Mouse (Mus musculus): ENCODE measurements around the gene Fgfr2. TPM values are rescaled to one million over a fixed set of nuclear protein-coding genes. Genes with fewer than 3 reads are reported as not detected.

Fgfr2 gene
- polyA plus RNA-seq, 1 experiment from 2014 or later: 137 TPM

- Histone ChIP-seq H3K27me3 (no peaks in the 10 kb centered on the region), H3K9ac (no peak overlapping the region), H3K4me1 (no peaks in the 10 kb centered on the region), H3K27ac (replicated peaks) (no peak overlapping the region), H3K4me3 (replicated peaks) (no peak overlapping the region), H3K4me2 (replicated peaks) (no peak overlapping the region), H3K36me3 (peaks cover 12% of the 10 kb centered on the region), H3K9me3 (replicated peaks) (no peaks in the 10 kb centered on the region)
- WGBS: 79% methylated on average over 9 of the region's 9 CpGs
- ATAC-seq (ENCODE audit: insufficient number of reproducible peaks, low FRiP score, low TSS enrichment, low read depth): no peak
Observed at GRCm38 (mm10) chr7:130527306-130527705, 2595.8 kb downstream of the Fgfr2 start.

DNA sequence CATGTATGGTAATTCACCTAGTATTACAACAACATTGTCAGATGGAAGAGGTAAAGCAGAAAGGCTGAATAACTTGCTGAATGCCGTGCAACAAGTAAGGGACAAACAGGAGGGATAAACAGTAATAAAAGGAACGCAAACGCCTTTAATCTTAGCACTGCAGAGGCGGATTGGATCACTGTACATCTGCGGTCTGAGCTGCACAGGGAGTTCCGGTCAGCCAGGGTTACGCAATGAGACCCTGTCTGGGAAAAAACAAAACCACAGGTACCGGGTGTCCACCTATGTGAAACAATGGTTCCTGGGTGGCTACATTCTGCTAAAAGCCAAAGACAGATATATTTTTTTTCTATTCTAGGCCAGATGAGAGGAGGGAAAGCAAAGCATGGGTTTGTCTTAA lies 2599.7 kb downstream of the Fgfr2 start:
- ATAC-seq (ENCODE audit: insufficient number of reproducible peaks, low FRiP score, low TSS enrichment, low read depth): no peak
- H3K4me2 ChIP-seq (replicated peaks): no peak overlapping the region
- H3K27me3 ChIP-seq: no peaks in the 10 kb centered on the region
- H3K27ac ChIP-seq (replicated peaks): no peak overlapping the region
- H3K4me3 ChIP-seq (replicated peaks): no peak overlapping the region
- WGBS: 85% methylated on average over 8 of the region's 8 CpGs
- no peak overlapping the region for H3K9ac ChIP-seq
- H3K4me1 ChIP-seq: peaks cover 11% of the 10 kb centered on the region
- no peaks in the 10 kb centered on the region for H3K36me3 ChIP-seq
- no peaks in the 10 kb centered on the region for H3K9me3 ChIP-seq (replicated peaks)

GRCm38 (mm10) chr7:130520812-130521422 lies 2602.2 kb downstream of the Fgfr2 start:
- Histone ChIP-seq H3K36me3 (no peaks in the 10 kb centered on the region), H3K27ac (replicated peaks) (0 out of 2 replicates have a peak overlapping the region, but pooled peaks have one; percentile 98), H3K4me3 (replicated peaks) (no peak overlapping the region), H3K4me1 (peaks cover 18% of the 10 kb centered on the region), H3K9me3 (replicated peaks) (no peaks in the 10 kb centered on the region), H3K4me2 (replicated peaks) (no peak overlapping the region), H3K27me3 (no peaks in the 10 kb centered on the region), H3K9ac (no peak overlapping the region)
- 86% methylated on average over 14 of the region's 14 CpGs for WGBS
- ATAC-seq (ENCODE audit: insufficient number of reproducible peaks, low FRiP score, low TSS enrichment, low read depth): no peak

- peaks cover 18% of the 10 kb centered on the region for H3K4me1 ChIP-seq
- peak within 1 kb of the TSS; percentile 79 for H3K4me2 ChIP-seq (replicated peaks)
- WGBS: 13% methylated on average over 20 of the region's 20 CpGs
Observed at GRCm38 (mm10) chr7:130520049-130520425, 2603.1 kb downstream of the Fgfr2 start, which contains the start of gene Ate1. Gene Ate1 (minus strand): TSS chr7:130520369.

DNA sequence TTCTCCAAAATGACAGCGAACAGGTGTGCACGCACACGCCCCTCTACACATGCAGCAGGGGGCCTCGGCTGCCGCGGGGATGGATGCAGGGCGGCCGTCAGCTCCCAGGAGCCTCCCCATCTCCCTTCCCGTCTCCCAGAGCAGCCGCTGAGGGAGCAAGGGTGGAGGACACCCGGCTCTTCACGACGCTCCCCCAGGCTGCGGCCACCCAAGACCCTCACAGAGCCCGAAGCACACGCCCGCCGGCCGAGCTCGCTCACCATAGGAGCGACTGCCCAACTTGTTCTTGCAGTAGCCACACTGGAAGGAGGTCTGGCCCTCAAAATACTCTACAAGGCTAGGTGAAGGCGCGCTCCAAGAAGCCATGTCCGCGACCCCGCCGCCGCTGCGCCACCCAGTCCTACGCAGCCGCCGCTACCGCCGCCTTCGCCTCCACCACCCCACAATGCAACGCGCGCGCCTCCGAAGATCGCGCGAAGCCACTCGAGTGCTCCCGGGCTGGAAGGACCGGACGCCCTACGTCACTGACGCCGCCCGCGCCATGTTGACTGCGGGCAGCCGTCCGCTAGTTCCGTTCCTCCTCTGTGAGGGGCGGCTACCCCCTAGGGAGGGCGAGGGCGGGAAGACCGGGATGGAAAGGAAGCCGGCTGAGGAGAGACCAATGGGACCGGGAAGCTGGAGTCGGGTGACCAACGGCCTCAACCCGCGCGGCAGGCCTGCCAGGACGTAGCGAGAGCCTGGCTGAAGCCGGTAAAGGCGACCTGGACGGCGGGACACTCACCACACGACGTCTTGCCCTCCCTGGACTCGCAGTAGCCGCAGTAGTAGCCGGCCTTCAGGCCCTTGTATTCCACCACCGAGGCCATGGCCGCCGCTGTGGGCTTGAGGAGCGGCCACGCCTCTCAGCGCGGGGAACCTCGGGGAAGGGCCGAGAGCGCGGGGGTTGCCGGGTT lies 2603.8 kb downstream of the Fgfr2 start:
- Histone ChIP-seq H3K4me1 (peaks cover 18% of the 10 kb centered on the region), H3K36me3 (no peaks in the 10 kb centered on the region), H3K27ac (replicated peaks) (peak overlapping the region; percentile 98), H3K4me2 (replicated peaks) (peak overlapping the region; percentile 79), H3K9ac (peak overlapping the region; percentile 94), H3K4me3 (replicated peaks) (peak overlapping the region; percentile 94), H3K27me3 (no peaks in the 10 kb centered on the region), H3K9me3 (replicated peaks) (no peaks in the 10 kb centered on the region)
- under 1% methylated on average over 86 of the region's 90 CpGs for WGBS
- ATAC-seq (ENCODE audit: insufficient number of reproducible peaks, low FRiP score, low TSS enrichment, low read depth): peak; percentile 98

More at GRCm38 (mm10) chr7:130520049-130520425, 2603.1 kb downstream of the Fgfr2 start, which contains the start of gene Ate1:
- Histone ChIP-seq H3K36me3 (no peaks in the 10 kb centered on the region), H3K9ac (peak within 1 kb of the TSS; percentile 94), H3K4me3 (replicated peaks) (peak within 1 kb of the TSS; percentile 94), H3K27me3 (no peaks in the 10 kb centered on the region), H3K27ac (replicated peaks) (peak within 1 kb of the TSS; percentile 98), H3K9me3 (replicated peaks) (no peaks in the 10 kb centered on the region)
- no peak for ATAC-seq (ENCODE audit: insufficient number of reproducible peaks, low FRiP score, low TSS enrichment, low read depth)

DNA sequence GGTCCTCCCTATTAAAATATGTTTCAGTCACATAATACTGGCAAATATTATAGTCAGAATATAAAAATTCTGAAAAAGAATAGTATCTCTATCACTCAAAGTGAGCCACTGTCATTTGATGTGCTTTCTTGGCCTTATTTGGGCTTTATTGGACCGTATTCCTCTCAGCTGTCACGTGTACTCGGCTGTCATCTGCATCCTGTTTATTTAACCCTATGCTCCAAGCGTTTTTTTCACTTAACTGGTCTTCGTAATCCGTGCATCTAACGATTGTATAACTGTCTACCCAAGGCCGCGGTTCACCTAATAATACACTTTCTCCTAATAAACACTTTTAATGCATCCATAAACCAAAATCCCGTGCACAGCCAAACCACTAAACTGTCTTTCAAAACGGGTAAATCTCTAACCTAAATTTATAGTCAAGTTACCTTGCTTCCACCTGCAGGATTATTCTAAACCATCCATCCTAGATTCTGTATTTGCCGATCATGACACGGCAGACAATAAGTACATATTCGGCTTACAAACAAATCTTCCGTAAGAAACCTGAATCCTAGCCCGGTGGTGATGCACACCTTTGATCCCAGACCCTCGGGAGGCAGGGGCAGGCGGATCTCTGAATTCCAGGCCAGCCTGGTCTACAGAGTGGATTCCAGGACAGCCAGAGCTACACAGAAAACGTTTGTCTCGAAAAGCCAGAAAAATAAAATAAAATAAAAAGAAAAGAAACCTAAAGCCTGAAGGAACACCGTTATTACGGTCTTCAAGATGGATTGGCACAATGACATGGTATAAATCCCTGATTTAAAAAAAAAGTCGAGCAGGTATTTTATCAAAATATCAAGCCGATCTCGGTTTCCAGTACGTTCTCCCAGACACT lies 2604.7 kb downstream of the Fgfr2 start:
- no peak for ATAC-seq (ENCODE audit: insufficient number of reproducible peaks, low FRiP score, low TSS enrichment, low read depth)
- peak overlapping the region; percentile 98 for H3K27ac ChIP-seq (replicated peaks)
- peak overlapping the region; percentile 94 for H3K9ac ChIP-seq
- no peaks in the 10 kb centered on the region for H3K27me3 ChIP-seq
- peaks cover 18% of the 10 kb centered on the region for H3K4me1 ChIP-seq
- no peaks in the 10 kb centered on the region for H3K9me3 ChIP-seq (replicated peaks)
- peak overlapping the region; percentile 94 for H3K4me3 ChIP-seq (replicated peaks)
- peaks cover 3% of the 10 kb centered on the region; the same call in 1 of the 2 replicates for H3K36me3 ChIP-seq
- H3K4me2 ChIP-seq (replicated peaks): peak overlapping the region; percentile 79
- 31% methylated on average over 26 of the region's 26 CpGs for WGBS

DNA sequence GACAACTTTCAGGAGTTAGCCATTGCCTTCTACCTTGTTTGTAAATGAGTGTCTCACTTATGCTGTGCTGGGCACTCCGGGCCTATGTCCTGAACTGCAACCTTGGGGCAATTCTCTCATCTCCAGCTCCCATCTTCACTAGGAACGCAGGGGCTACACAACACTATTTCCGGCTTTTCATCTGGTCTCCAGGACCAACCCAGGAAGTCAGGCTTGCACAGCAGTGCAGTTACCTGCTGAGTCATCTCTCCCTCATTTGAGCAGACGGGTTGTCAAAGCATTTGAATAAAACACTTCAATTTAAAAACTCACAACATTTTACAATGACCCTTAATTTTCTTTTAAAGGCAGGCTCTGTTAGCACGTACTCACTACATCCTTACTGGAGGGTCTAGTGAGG lies 2612.9 kb downstream of the Fgfr2 start:
- Histone ChIP-seq H3K4me3 (replicated peaks) (no peak overlapping the region), H3K27ac (replicated peaks) (no peak overlapping the region), H3K9me3 (replicated peaks) (no peaks in the 10 kb centered on the region), H3K9ac (no peak overlapping the region), H3K27me3 (no peaks in the 10 kb centered on the region), H3K36me3 (peaks cover 42% of the 10 kb centered on the region), H3K4me1 (no peaks in the 10 kb centered on the region), H3K4me2 (replicated peaks) (no peak overlapping the region)
- ATAC-seq (ENCODE audit: insufficient number of reproducible peaks, low FRiP score, low TSS enrichment, low read depth): no peak
- WGBS: 87% methylated on average over 5 of the region's 5 CpGs

DNA sequence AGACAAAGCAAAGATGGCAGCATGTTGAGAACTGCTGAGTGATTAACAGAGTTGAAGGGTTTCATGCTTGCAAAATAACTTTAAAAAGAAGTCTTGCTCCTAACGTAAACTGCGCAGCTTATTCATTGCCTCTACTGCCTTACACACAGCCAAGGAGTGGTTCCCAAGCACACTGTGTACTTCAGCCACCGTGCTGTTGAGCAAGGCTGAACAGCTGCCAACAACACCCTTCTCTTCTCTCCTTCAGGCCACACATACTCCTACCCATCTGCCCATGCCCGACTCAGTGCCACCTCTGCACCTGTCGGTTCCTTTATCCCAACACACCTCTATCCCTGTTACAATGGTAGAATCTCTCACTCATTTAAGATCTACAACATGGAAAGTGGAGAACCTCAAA lies 2620.1 kb downstream of the Fgfr2 start:
- Histone ChIP-seq H3K4me2 (replicated peaks) (no peak overlapping the region), H3K4me1 (no peaks in the 10 kb centered on the region), H3K9me3 (replicated peaks) (no peaks in the 10 kb centered on the region), H3K27me3 (no peaks in the 10 kb centered on the region), H3K36me3 (peaks cover 44% of the 10 kb centered on the region), H3K9ac (no peak overlapping the region), H3K4me3 (replicated peaks) (no peak overlapping the region), H3K27ac (replicated peaks) (no peak overlapping the region)
- 92% methylated on average over 5 of the region's 5 CpGs for WGBS
- no peak for ATAC-seq (ENCODE audit: insufficient number of reproducible peaks, low FRiP score, low TSS enrichment, low read depth)

DNA sequence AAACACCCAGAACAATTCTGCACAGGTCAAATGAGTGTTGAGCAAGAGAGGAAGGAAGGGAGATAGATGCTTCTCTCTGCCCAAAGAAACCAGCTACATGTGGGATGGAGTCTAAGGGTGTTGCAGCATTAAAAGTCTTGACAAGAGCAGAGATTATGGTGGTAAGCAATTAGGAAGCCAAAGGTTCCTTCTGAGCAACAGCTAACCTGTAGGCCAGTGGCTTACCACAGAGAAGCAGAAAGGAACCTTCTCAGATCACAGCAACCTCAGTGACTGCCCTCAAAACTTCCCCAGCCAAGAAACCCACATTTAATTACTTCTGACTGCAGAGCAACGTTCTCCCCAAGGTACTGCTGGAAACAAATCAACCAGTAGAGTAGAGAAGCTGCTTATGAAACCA lies 2621.7 kb downstream of the Fgfr2 start:
- WGBS: 45% methylated on average over 1 of the region's 1 CpGs
- no peak for ATAC-seq (ENCODE audit: insufficient number of reproducible peaks, low FRiP score, low TSS enrichment, low read depth)

DNA sequence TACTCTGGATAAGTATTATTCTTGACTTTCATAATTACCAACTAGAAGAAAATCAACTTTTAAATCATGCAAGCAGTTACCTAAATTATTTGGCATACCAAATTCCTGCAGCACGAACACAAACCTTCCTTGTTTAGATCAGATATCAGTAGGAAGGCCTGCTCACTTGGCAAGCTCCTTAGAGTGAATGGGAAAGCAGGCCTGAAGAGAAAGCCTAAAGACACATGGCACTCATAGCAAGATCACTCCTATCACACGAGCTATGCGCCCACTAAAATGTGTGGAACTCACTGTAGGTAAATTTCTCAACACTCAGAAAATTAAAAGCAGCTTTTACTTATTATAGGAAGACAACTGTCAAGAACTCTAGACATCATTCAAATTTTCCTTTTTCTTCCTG lies 2629.8 kb downstream of the Fgfr2 start:
- Histone ChIP-seq H3K27me3 (no peaks in the 10 kb centered on the region), H3K4me2 (replicated peaks) (no peak overlapping the region), H3K9ac (no peak overlapping the region), H3K4me3 (replicated peaks) (no peak overlapping the region), H3K9me3 (replicated peaks) (no peaks in the 10 kb centered on the region), H3K36me3 (peaks cover 14% of the 10 kb centered on the region), H3K27ac (replicated peaks) (no peak overlapping the region), H3K4me1 (peaks cover 3% of the 10 kb centered on the region; the same call in 1 of the 2 replicates)
- WGBS: 54% methylated on average over 3 of the region's 3 CpGs
- no peak for ATAC-seq (ENCODE audit: insufficient number of reproducible peaks, low FRiP score, low TSS enrichment, low read depth)

More for the DNA sequence above, 2621.7 kb downstream of the Fgfr2 start:
- Histone ChIP-seq H3K9me3 (replicated peaks) (no peaks in the 10 kb centered on the region), H3K4me3 (replicated peaks) (no peak overlapping the region), H3K4me2 (replicated peaks) (no peak overlapping the region), H3K27me3 (no peaks in the 10 kb centered on the region), H3K4me1 (no peaks in the 10 kb centered on the region), H3K27ac (replicated peaks) (no peak overlapping the region), H3K36me3 (peaks cover 32% of the 10 kb centered on the region), H3K9ac (no peak overlapping the region)

DNA sequence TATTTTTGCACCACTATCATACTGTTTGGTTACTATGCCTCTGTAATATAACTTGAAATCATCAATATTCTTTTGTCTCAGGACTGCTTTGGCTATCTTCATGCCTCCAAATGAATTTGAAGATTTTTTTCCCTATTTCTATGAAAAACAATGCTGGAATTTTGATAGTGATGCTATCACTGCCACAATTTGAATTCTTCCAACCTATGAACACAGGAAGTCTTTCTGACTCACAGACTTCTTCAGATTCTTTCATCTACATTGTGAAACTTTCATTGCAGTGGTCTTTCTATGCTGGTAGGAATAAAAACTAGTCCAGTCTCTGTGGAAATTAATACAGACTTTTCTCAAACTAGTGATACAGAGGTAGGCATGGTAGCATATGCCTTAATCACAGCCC lies 2631.1 kb downstream of the Fgfr2 start:
- H3K4me1 ChIP-seq: peaks cover 3% of the 10 kb centered on the region; the same call in 1 of the 2 replicates
- no peaks in the 10 kb centered on the region for H3K27me3 ChIP-seq
- H3K9ac ChIP-seq: no peak overlapping the region
- no peak for ATAC-seq (ENCODE audit: insufficient number of reproducible peaks, low FRiP score, low TSS enrichment, low read depth)
- no peak overlapping the region for H3K4me2 ChIP-seq (replicated peaks)
- H3K36me3 ChIP-seq: peaks cover 18% of the 10 kb centered on the region
- H3K9me3 ChIP-seq (replicated peaks): no peaks in the 10 kb centered on the region
- H3K4me3 ChIP-seq (replicated peaks): no peak overlapping the region
- no peak overlapping the region for H3K27ac ChIP-seq (replicated peaks)

All from embryonic facial prominence, embryonic 15.5 days (tissue).